Mouse (Mus musculus): ENCODE results near the gene Cox5a. TPM values are rescaled to one million over a fixed set of nuclear protein-coding genes. Genes with fewer than 3 reads are reported as not detected.

The Cox5a gene
- polyA plus RNA-seq (2017; shearing (Covaris generic)), result 131 TPM

GRCm38 (mm10) chr9:57521056-57521911, at the start of gene Cox5a:
TSS of gene Cox5a (plus strand) at chr9:57521274.

GRCm38 (mm10) chr9:57503622-57504380, 17.3 kb upstream of the Cox5a start, which contains the start of gene Rpp25:
TSS of gene Rpp25 (plus strand) at chr9:57504026.

DNA sequence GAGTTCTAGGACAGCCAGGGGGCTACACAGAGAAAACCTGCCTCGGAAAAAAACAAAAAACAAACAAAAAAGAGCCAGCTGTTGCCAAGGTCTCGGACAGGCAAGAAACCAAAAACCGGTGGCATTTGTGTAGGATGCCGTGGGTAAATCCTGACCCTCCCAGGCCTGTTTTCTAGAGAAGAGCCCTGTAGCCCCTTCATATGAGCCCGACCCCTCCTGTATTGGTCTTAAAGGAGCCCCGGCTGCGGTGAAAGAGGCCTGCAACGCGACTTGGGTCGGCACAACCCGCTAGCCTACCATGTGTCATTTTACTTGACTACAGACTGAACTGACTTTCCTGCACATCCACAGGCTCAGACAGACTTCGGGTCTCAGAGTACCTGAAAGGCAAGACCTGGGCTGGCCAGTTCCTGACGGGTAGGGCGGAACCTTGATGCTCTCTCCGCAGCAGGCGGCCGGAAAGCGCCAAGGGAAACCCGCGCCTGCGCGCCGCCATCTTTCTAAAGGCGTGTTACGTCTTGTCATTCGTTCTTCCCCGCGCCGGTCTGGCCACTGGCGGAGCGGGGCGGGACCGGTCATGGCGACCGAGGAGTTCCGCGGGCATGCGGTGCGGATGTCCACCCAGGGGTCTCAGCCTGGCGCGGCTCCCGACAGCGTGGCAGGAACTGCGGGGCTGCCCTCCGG, 16.1 kb downstream of the Cox5a start, which contains the start of gene Fam219b:
Gene Fam219b (plus strand): TSS at position 485 of the 684 bp plus-strand sequence.

DNA sequence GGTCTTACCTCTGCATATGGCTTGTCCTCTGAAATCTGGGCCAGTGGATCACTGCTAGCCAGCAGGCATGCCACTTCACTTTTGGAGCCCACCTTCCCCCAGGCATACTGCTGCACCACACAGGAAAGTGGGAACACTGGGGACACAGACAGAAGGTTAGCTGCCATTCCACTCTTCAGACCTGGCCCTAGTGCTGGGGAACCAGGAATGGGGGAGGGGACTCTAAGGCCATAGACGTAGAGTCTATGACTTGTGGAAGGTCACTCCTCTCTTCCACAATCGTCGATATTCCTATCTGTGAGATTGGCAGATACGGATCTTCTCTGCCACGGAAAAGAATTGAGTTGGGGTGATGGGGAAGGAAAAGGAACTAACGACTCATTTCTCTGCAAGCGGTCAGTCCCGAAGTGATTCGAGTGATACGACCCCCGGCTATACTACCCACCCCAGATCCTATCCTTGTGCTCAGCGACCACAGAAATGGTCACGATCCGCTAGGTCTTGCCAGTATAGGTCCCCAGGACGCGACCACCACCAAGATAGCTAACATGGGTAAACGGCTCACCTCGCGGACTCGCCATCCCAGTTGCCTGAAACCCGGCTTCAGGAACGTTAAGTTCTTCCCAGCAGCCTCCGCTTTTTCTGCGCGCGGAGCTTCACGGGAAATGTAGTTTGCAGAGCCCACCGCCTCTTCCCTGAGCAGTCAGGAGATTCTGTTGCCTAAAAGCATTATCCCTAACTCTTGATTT, 31.2 kb downstream of the Cox5a start, which contains the start of gene Mpi:
Gene Mpi (minus strand): TSS at position 625 of the 749 bp plus-strand sequence.

GRCm38 (mm10) chr9:57560861-57561710, 40.0 kb downstream of the Cox5a start, which contains the start of gene Scamp2:
TSS of gene Scamp2 (plus strand) at chr9:57560943.

Other genes starting within 250 kb of the Cox5a start
- 181 TPM for gene Ppcdc, start 81.2 kb upstream of the Cox5a start, polyA plus RNA-seq (2017; shearing (Covaris generic))
- 0.14 TPM for gene Scamp5, start 53.2 kb upstream of the Cox5a start, polyA plus RNA-seq (2017; shearing (Covaris generic))
- gene Rpp25, start 17.2 kb upstream of the Cox5a start, polyA plus RNA-seq (2017; shearing (Covaris generic)), result not detected
- 9.3 TPM for gene Fam219b, start 16.3 kb downstream of the Cox5a start, polyA plus RNA-seq (2017; shearing (Covaris generic))
- gene Mpi, start 31.5 kb downstream of the Cox5a start, polyA plus RNA-seq (2017; shearing (Covaris generic)), result 19.3 TPM
- 121 TPM for gene Scamp2, start 39.7 kb downstream of the Cox5a start, polyA plus RNA-seq (2017; shearing (Covaris generic))
- gene Ulk3, start 68.2 kb downstream of the Cox5a start, polyA plus RNA-seq (2017; shearing (Covaris generic)), result 77.9 TPM
- not detected for gene Cplx3, start 85.0 kb downstream of the Cox5a start, polyA plus RNA-seq (2017; shearing (Covaris generic))
- gene Lman1l, start 99.5 kb downstream of the Cox5a start, polyA plus RNA-seq (2017; shearing (Covaris generic)), result not detected
- gene Csk, start 132.4 kb downstream of the Cox5a start, polyA plus RNA-seq (2017; shearing (Covaris generic)), result 196 TPM
- gene Cyp1a2, start 162.4 kb downstream of the Cox5a start, polyA plus RNA-seq (2017; shearing (Covaris generic)), result not detected
- 1.1 TPM for gene Cyp1a1, start 166.7 kb downstream of the Cox5a start, polyA plus RNA-seq (2017; shearing (Covaris generic))
- 52.6 TPM for gene Edc3, start 187.3 kb downstream of the Cox5a start, polyA plus RNA-seq (2017; shearing (Covaris generic))
- 179 TPM for gene Clk3, start 244.6 kb downstream of the Cox5a start, polyA plus RNA-seq (2017; shearing (Covaris generic))

Data from CD4-positive, CD25-positive, alpha-beta regulatory T cell, adult 9 weeks (primary cell).